Mouse (Mus musculus) heart, embryonic 15.5 days (tissue): Measurements from ENCODE around the gene Gm10053. TPM values are rescaled to one million over a fixed set of nuclear protein-coding genes. Genes with fewer than 3 reads are reported as not detected.
A peak's percentile ranks its signal among the peaks of the same experiment; 100 is the strongest.

Source experiments
- ATAC-seq: fragments of 200-750 bp; cut with Nextera tagmentation; replicated peaks from 2 replicates; pipeline ENCODE4 v1.8.0; 2017; ENCODE audit warnings: low read depth, moderate TSS enrichment; ENCODE audit not compliant: insufficient number of reproducible peaks, insufficient read depth, low FRiP score
- H3K27ac ChIP-seq: fragments of 300-500 bp; sonication (generic); 2 replicates; pipeline ENCODE4 v1.5.1; 2015; ENCODE audit warnings: mild to moderate bottlenecking, inconsistent platforms
- H3K27me3 ChIP-seq: fragments of 300-500 bp; sonication (generic); 2 replicates; pipeline ENCODE4 v1.6.1; 2015; ENCODE audit warnings: inconsistent platforms
- H3K36me3 ChIP-seq: fragments of 300-500 bp; sonication (generic); 2 replicates; pipeline ENCODE4 v1.6.1; 2015; ENCODE audit warnings: mild to moderate bottlenecking, inconsistent platforms
- H3K4me1 ChIP-seq: fragments of 300-500 bp; sonication (generic); replicated peaks from 2 replicates; pipeline ENCODE4 v1.6.1; 2015; ENCODE audit warnings: inconsistent platforms
- H3K4me2 ChIP-seq: fragments of 300-500 bp; sonication (generic); 2 replicates; pipeline ENCODE4 v1.6.1; 2015; ENCODE audit warnings: inconsistent platforms, mild to moderate bottlenecking, moderate library complexity
- H3K4me3 ChIP-seq: fragments of 300-500 bp; sonication (generic); 2 replicates; pipeline ENCODE4 v1.5.1; 2015; ENCODE audit warnings: mild to moderate bottlenecking, inconsistent platforms
- H3K9ac ChIP-seq: fragments of 300-500 bp; sonication (generic); 2 replicates; pipeline ENCODE4 v1.6.1; 2015; ENCODE audit warnings: mild to moderate bottlenecking, inconsistent platforms
- H3K9me3 ChIP-seq: fragments of 300-500 bp; sonication (generic); replicated peaks from 2 replicates; pipeline ENCODE4 v1.6.1; 2016; ENCODE audit warnings: inconsistent platforms
- WGBS: fragments of 180-500 bp; shearing (Covaris S2); methylation state at CpG from one replicate; pipeline ENCODE4 v1.1.7; 2015; ENCODE audit warnings: mixed read lengths; 5-methylcytosine and 5-hydroxymethylcytosine counted together
- polyA plus RNA-seq: library from polyadenylated mRNA; unstranded; fragments of >200 nt; fragmentation: Nextera tagmentation; extraction: Ambion mirVana; gene quantifications from 2 replicates; pipeline ENCODE4 v1.2.1, GENCODE M21; 2015

The Gm10053 gene
- polyA plus RNA-seq, 1 experiment from 2014 or later, result 775 TPM

GRCm38 (mm10) chr19:24873873-24874272, 1.6 kb upstream of the Gm10053 start:
- H3K27ac ChIP-seq, result no peak overlapping the region
- H3K9ac ChIP-seq, result no peak overlapping the region
- H3K36me3 ChIP-seq, result no peaks in the 10 kb centered on the region
- H3K9me3 ChIP-seq, result no peaks in the 10 kb centered on the region
- peaks cover 12% of the 10 kb centered on the region; the same call in 1 of the 2 replicates for H3K4me1 ChIP-seq
- no peak for ATAC-seq
- WGBS, result 20% methylated on average over 2 of the region's 2 CpGs
- H3K4me3 ChIP-seq, result no peak overlapping the region
- H3K27me3 ChIP-seq, result peaks cover 8% of the 10 kb centered on the region
- H3K4me2 ChIP-seq, result no peak overlapping the region

- Histone ChIP-seq H3K4me3 (no peak overlapping the region), H3K4me2 (no peak overlapping the region), H3K36me3 (no peaks in the 10 kb centered on the region), H3K27me3 (peaks cover 13% of the 10 kb centered on the region), H3K27ac (no peak overlapping the region), H3K9me3 (no peaks in the 10 kb centered on the region), H3K9ac (no peak overlapping the region), H3K4me1 (peaks cover 5% of the 10 kb centered on the region)
- 52% methylated on average over 4 of the region's 4 CpGs for WGBS
- ATAC-seq, result no peak
Observed at GRCm38 (mm10) chr19:24881237-24881636, 5.8 kb downstream of the Gm10053 start.

- WGBS, result 4% methylated on average over 5 of the region's 5 CpGs
Observed at GRCm38 (mm10) chr19:24885504-24885903, 10.0 kb downstream of the Gm10053 start.

GRCm38 (mm10) chr19:24886888-24887287, 11.4 kb downstream of the Gm10053 start:
- no peak overlapping the region for H3K9ac ChIP-seq
- peaks cover 28% of the 10 kb centered on the region for H3K27me3 ChIP-seq
- H3K4me2 ChIP-seq, result no peak overlapping the region
- no peaks in the 10 kb centered on the region for H3K9me3 ChIP-seq
- WGBS, result 58% methylated on average over 3 of the region's 3 CpGs
- H3K4me3 ChIP-seq, result no peak overlapping the region
- no peaks in the 10 kb centered on the region for H3K36me3 ChIP-seq
- peaks cover 5% of the 10 kb centered on the region for H3K4me1 ChIP-seq
- H3K27ac ChIP-seq, result no peak overlapping the region
- no peak for ATAC-seq

More at GRCm38 (mm10) chr19:24885504-24885903, 10.0 kb downstream of the Gm10053 start:
- Histone ChIP-seq H3K9me3 (no peaks in the 10 kb centered on the region), H3K27me3 (peaks cover 28% of the 10 kb centered on the region), H3K4me1 (peaks cover 5% of the 10 kb centered on the region), H3K36me3 (no peaks in the 10 kb centered on the region), H3K27ac (no peak overlapping the region), H3K4me3 (no peak overlapping the region), H3K4me2 (no peak overlapping the region; the same call in 1 of the 2 replicates), H3K9ac (no peak overlapping the region)
- ATAC-seq, result no peak

GRCm38 (mm10) chr19:24896536-24896935, 21.1 kb downstream of the Gm10053 start:
- Histone ChIP-seq H3K4me2 (no peak overlapping the region), H3K9ac (no peak overlapping the region), H3K4me1 (peaks cover 29% of the 10 kb centered on the region), H3K36me3 (no peaks in the 10 kb centered on the region), H3K27me3 (peaks cover 58% of the 10 kb centered on the region), H3K27ac (no peak overlapping the region), H3K9me3 (no peaks in the 10 kb centered on the region), H3K4me3 (no peak overlapping the region)
- ATAC-seq, result no peak
- 21% methylated on average over 4 of the region's 4 CpGs for WGBS

- Histone ChIP-seq H3K4me1 (peaks cover 29% of the 10 kb centered on the region), H3K9ac (no peak overlapping the region), H3K4me2 (peak overlapping the region; percentile 57), H3K4me3 (peak overlapping the region; percentile 40), H3K36me3 (no peaks in the 10 kb centered on the region), H3K9me3 (no peaks in the 10 kb centered on the region), H3K27me3 (peaks cover 65% of the 10 kb centered on the region), H3K27ac (no peak overlapping the region)
- no peak; the same call in 1 of the 2 replicates for ATAC-seq
- WGBS, result 2% methylated on average over 57 of the region's 57 CpGs
Observed at GRCm38 (mm10) chr19:24897006-24897895, 21.8 kb downstream of the Gm10053 start.

- Histone ChIP-seq H3K27ac (no peak overlapping the region), H3K9me3 (no peaks in the 10 kb centered on the region), H3K27me3 (peaks cover 74% of the 10 kb centered on the region), H3K9ac (no peak overlapping the region), H3K36me3 (no peaks in the 10 kb centered on the region), H3K4me3 (peak overlapping the region; percentile 40; the same call in 1 of the 2 replicates), H3K4me2 (peak overlapping the region; percentile 57), H3K4me1 (peaks cover 29% of the 10 kb centered on the region)
- ATAC-seq, result no peak
- WGBS, result 3% methylated on average over 20 of the region's 20 CpGs
Observed at GRCm38 (mm10) chr19:24897896-24898736, 22.6 kb downstream of the Gm10053 start.

- Histone ChIP-seq H3K4me2 (peak overlapping the region; percentile 82), H3K4me3 (peak overlapping the region; percentile 47), H3K4me1 (peaks cover 29% of the 10 kb centered on the region), H3K27me3 (peaks cover 82% of the 10 kb centered on the region), H3K27ac (no peak overlapping the region), H3K9ac (no peak overlapping the region), H3K36me3 (no peaks in the 10 kb centered on the region), H3K9me3 (no peaks in the 10 kb centered on the region)
- ATAC-seq, result no peak
- WGBS, result 4% methylated on average over 34 of the region's 34 CpGs
Observed at GRCm38 (mm10) chr19:24898737-24899577, 23.5 kb downstream of the Gm10053 start.

- Histone ChIP-seq H3K36me3 (no peaks in the 10 kb centered on the region), H3K4me1 (peaks cover 29% of the 10 kb centered on the region), H3K9me3 (no peaks in the 10 kb centered on the region), H3K27me3 (peaks cover 89% of the 10 kb centered on the region), H3K4me3 (peak overlapping the region; percentile 47), H3K9ac (no peak overlapping the region), H3K4me2 (peak overlapping the region; percentile 82), H3K27ac (no peak overlapping the region)
- WGBS, result under 1% methylated on average over 84 of the region's 84 CpGs
- no peak for ATAC-seq
Observed at GRCm38 (mm10) chr19:24899578-24900544, 24.4 kb downstream of the Gm10053 start.
